Mouse (Mus musculus) gastrocnemius, postnatal 25 days (tissue): ENCODE measurements around the gene Kazn. TPM values are rescaled to one million over a fixed set of nuclear protein-coding genes. Genes with fewer than 3 reads are reported as not detected.

Experiments used
- DNase-seq: peaks from one replicate; pipeline ENCODE4 v3.0.0; 2022
- total RNA-seq, 2 experiments: library from RNA; stranded (reverse); gene quantifications; 1 replicate in 1 of 2; 2 replicates in 1 of 2; pipeline ENCODE4 v1.2.3; 2021

The Kazn gene
- total RNA-seq, 2 experiments from 2014 or later, result 1.9 to 2.5 TPM

DNA sequence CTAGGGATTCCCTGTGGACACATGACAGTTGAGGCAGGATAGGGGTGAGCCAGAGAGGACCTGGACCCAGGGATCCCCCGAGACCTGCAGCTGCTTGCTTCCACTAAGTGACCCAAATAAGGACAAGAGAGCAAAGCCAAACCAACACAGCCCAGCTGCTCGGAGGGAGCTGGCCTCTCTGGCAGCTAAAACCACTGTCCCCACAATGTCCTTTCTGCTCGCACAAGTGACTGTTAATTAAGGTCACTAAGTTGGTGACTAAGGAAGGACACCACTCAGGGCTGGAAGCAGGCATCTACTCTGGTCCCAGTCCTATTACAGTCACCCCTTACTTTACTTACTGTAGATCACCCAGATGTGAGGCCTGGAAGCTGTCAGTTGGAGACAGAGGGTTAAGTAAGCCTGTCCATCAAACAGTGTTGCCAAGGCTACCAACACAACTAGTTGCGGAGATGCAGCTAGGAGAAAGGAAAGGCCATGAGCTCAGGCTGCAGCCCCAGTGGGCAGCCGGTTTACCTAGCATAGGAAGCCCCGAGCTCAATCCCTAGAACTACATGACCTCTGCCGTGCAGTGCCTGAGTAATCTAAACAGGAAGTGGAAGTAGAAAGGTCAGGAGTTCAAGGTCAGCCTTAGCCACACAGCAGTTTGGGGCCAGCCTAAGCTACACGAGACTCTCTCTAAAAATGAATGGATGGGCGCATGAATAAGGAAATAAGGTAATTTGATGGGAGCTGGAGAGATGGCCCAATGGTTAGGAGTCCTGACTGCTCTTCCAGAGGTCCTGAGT lies 185.3 kb downstream of the Kazn start:
- peak; percentile 31 for DNase-seq

GRCm38 (mm10) chr4:142053261-142053660 lies 185.9 kb downstream of the Kazn start:
- no peak for DNase-seq

- DNase-seq, result no peak
Observed at GRCm38 (mm10) chr4:142052391-142053132, 186.6 kb downstream of the Kazn start.

Other genes starting within 250 kb of the Kazn start
- gene Fhad1, start 224.3 kb downstream of the Kazn start, total RNA-seq, result under 1 TPM in 1 of 2 experiments, not detected in 1; 0.83 TPM
- gene Tmem51, start 155.1 kb downstream of the Kazn start, total RNA-seq, result 1 to 10 TPM in 1 of 2 experiments, under 1 TPM in 1; 0.61 to 1.2 TPM